Mouse (Mus musculus): ENCODE data around the gene Cntnap5a.

The Cntnap5a gene

GRCm38 (mm10) chr1:116184471-116184870 lies 499.9 kb downstream of the Cntnap5a start:
- TF ChIP-seq GATA4 (IDR thresholded peaks at IDR 0.05; ENCODE audit: insufficient replicate concordance, low read length) = no peak

GRCm38 (mm10) chr1:116192299-116192698 lies 507.7 kb downstream of the Cntnap5a start:
- no peak for TF ChIP-seq GATA4 (IDR thresholded peaks at IDR 0.05; ENCODE audit: insufficient replicate concordance, low read length)

GRCm38 (mm10) chr1:116216883-116217282 lies 532.3 kb downstream of the Cntnap5a start:
- no peak for TF ChIP-seq GATA4 (IDR thresholded peaks at IDR 0.05; ENCODE audit: insufficient replicate concordance, low read length)

- no peak for TF ChIP-seq GATA4 (IDR thresholded peaks at IDR 0.05; ENCODE audit: insufficient replicate concordance, low read length)
Measured at GRCm38 (mm10) chr1:116240538-116240937, 556.0 kb downstream of the Cntnap5a start.

- no peak for TF ChIP-seq GATA4 (IDR thresholded peaks at IDR 0.05; ENCODE audit: insufficient replicate concordance, low read length)
Measured at GRCm38 (mm10) chr1:116243856-116244255, 559.3 kb downstream of the Cntnap5a start.

GRCm38 (mm10) chr1:116281144-116281543 lies 596.6 kb downstream of the Cntnap5a start:
- no peak for TF ChIP-seq GATA4 (IDR thresholded peaks at IDR 0.05; ENCODE audit: insufficient replicate concordance, low read length)

GRCm38 (mm10) chr1:116283968-116284367 lies 599.4 kb downstream of the Cntnap5a start:
- TF ChIP-seq GATA4 (IDR thresholded peaks at IDR 0.05; ENCODE audit: insufficient replicate concordance, low read length) = no peak

- TF ChIP-seq GATA4 (IDR thresholded peaks at IDR 0.05; ENCODE audit: insufficient replicate concordance, low read length) = no peak
Measured at GRCm38 (mm10) chr1:116306555-116306954, 622.0 kb downstream of the Cntnap5a start.

GRCm38 (mm10) chr1:116311512-116311911 lies 627.0 kb downstream of the Cntnap5a start:
- no peak for TF ChIP-seq GATA4 (IDR thresholded peaks at IDR 0.05; ENCODE audit: insufficient replicate concordance, low read length)

- TF ChIP-seq GATA4 (IDR thresholded peaks at IDR 0.05; ENCODE audit: insufficient replicate concordance, low read length) = no peak
Measured at GRCm38 (mm10) chr1:116313269-116313668, 628.7 kb downstream of the Cntnap5a start.

- no peak for TF ChIP-seq GATA4 (IDR thresholded peaks at IDR 0.05; ENCODE audit: insufficient replicate concordance, low read length)
Measured at GRCm38 (mm10) chr1:116324505-116324904, 639.9 kb downstream of the Cntnap5a start.

GRCm38 (mm10) chr1:116353669-116354068 lies 669.1 kb downstream of the Cntnap5a start:
- TF ChIP-seq GATA4 (IDR thresholded peaks at IDR 0.05; ENCODE audit: insufficient replicate concordance, low read length) = no peak

- no peak for TF ChIP-seq GATA4 (IDR thresholded peaks at IDR 0.05; ENCODE audit: insufficient replicate concordance, low read length)
Measured at GRCm38 (mm10) chr1:116365606-116366005, 681.0 kb downstream of the Cntnap5a start.

- no peak for TF ChIP-seq GATA4 (IDR thresholded peaks at IDR 0.05; ENCODE audit: insufficient replicate concordance, low read length)
Measured at GRCm38 (mm10) chr1:116366171-116366570, 681.6 kb downstream of the Cntnap5a start.

GRCm38 (mm10) chr1:116366806-116367205 lies 682.2 kb downstream of the Cntnap5a start:
- TF ChIP-seq GATA4 (IDR thresholded peaks at IDR 0.05; ENCODE audit: insufficient replicate concordance, low read length) = no peak

GRCm38 (mm10) chr1:116367572-116367971 lies 683.0 kb downstream of the Cntnap5a start:
- TF ChIP-seq GATA4 (IDR thresholded peaks at IDR 0.05; ENCODE audit: insufficient replicate concordance, low read length) = no peak

- no peak for TF ChIP-seq GATA4 (IDR thresholded peaks at IDR 0.05; ENCODE audit: insufficient replicate concordance, low read length)
Measured at GRCm38 (mm10) chr1:116370817-116371216, 686.3 kb downstream of the Cntnap5a start.

GRCm38 (mm10) chr1:116373551-116373950 lies 689.0 kb downstream of the Cntnap5a start:
- TF ChIP-seq GATA4 (IDR thresholded peaks at IDR 0.05; ENCODE audit: insufficient replicate concordance, low read length) = no peak
